Mouse (Mus musculus) embryonic facial prominence, embryonic 14.5 days (tissue): ENCODE results near the gene Plcd3. TPM values are rescaled to one million over a fixed set of nuclear protein-coding genes. Genes with fewer than 3 reads are reported as not detected.

ENCODE experiments used
- ATAC-seq: fragments of 200-750 bp; cut with Nextera tagmentation; 2 replicates; pipeline ENCODE4 v1.8.0; 2017; ENCODE audit warnings: low read depth, moderate number of reproducible peaks, moderate TSS enrichment
- DNase-seq: peaks from one replicate; pipeline ENCODE4 v3.0.0-alpha.2; 2015; ENCODE audit warnings: low spot score
- H3K27ac ChIP-seq: fragments of 300-500 bp; sonication (generic); replicated peaks from 2 replicates; pipeline ENCODE4 v1.5.1; 2014; ENCODE audit warnings: low read depth, mild to moderate bottlenecking, low read length, moderate library complexity
- H3K27me3 ChIP-seq: fragments of 300-500 bp; sonication (generic); replicated peaks from 2 replicates; pipeline ENCODE4 v1.6.1; 2014; ENCODE audit warnings: low read length; ENCODE audit not compliant: control insufficient read depth, insufficient read depth
- H3K36me3 ChIP-seq: fragments of 300-500 bp; sonication (generic); 2 replicates; pipeline ENCODE4 v1.6.1; 2014; ENCODE audit warnings: low read length, mixed read lengths; ENCODE audit not compliant: control insufficient read depth, insufficient read depth
- H3K4me1 ChIP-seq: fragments of 300-500 bp; sonication (generic); 2 replicates; pipeline ENCODE4 v1.6.1; 2014; ENCODE audit warnings: antibody characterized with exemption, low read length; ENCODE audit not compliant: control insufficient read depth, insufficient read depth
- H3K4me2 ChIP-seq: fragments of 300-500 bp; sonication (generic); 2 replicates; pipeline ENCODE4 v1.6.1; 2014; ENCODE audit warnings: low read depth, mild to moderate bottlenecking, low read length, moderate library complexity, mixed read lengths
- H3K4me3 ChIP-seq: fragments of 300-500 bp; sonication (generic); 2 replicates; pipeline ENCODE4 v1.5.1; 2014; ENCODE audit warnings: low read depth, mild to moderate bottlenecking, low read length
- H3K9ac ChIP-seq: fragments of 300-500 bp; sonication (generic); 2 replicates; pipeline ENCODE4 v1.6.1; 2014; ENCODE audit warnings: low read depth, mild to moderate bottlenecking, low read length, moderate library complexity, mixed read lengths
- H3K9me3 ChIP-seq: fragments of 300-500 bp; sonication (generic); 2 replicates; pipeline ENCODE4 v1.6.1; 2016; ENCODE audit warnings: low read length; ENCODE audit not compliant: control insufficient read depth
- WGBS: fragments of 180-500 bp; shearing (Covaris S2); extraction: QIAGEN DNeasy Blood & Tissue Kit; methylation state at CpG from one replicate; pipeline ENCODE4 v1.1.7; 2014; 5-methylcytosine and 5-hydroxymethylcytosine counted together
- polyA plus RNA-seq: library from polyadenylated mRNA; unstranded; fragments of >200 nt; fragmentation: Nextera tagmentation; extraction: Ambion mirVana; gene quantifications from 2 replicates; pipeline ENCODE4 v1.2.1, GENCODE M21; 2014

The Plcd3 gene
- polyA plus RNA-seq, 1 experiment from 2014 or later: 3.0 TPM

DNA sequence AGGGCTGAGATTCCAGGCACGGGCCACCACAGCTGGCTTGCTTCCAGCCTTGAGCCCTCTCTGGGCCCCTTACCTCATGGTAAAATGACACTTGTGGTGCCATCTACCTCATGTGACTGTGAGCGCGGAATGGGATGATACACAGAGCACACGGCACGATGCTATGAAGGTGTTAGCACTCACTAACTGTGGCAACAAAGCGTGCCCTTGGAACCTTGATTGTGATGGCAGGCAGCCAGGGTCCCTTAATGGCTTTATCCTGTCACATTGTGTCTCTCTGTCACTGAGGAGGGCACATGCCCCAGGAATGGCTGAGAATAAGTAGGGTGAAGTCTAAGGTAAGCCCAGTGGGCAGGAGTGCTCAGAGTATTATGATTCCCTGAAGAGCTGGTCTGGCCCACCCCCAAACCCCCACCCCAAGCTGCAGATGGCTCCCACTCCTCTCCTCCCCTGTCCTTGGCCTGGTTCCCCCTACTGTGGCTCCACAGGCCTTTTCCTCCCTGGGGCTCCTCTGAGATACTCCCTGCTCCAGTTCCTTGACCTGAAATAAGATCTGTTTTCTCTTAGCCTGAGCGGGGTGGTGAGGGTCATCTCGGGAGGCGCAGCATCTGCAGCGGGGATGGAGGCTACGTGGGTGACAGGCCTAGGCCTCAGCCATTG, 2.8 kb downstream of the Plcd3 start:
- H3K9me3 ChIP-seq: no peaks in the 10 kb centered on the region
- DNase-seq (no peak), ATAC-seq (no peak)
- H3K27ac ChIP-seq: no peak overlapping the region
- H3K4me1 ChIP-seq: peaks cover 20% of the 10 kb centered on the region
- WGBS: 61% methylated on average over 11 of the region's 11 CpGs
- H3K4me2 ChIP-seq: no peak overlapping the region
- H3K9ac ChIP-seq: no peak overlapping the region
- H3K4me3 ChIP-seq: no peak overlapping the region
- H3K27me3 ChIP-seq: peaks cover 19% of the 10 kb centered on the region
- no peaks in the 10 kb centered on the region for H3K36me3 ChIP-seq

- H3K27ac ChIP-seq: peak overlapping the region; percentile 58
- H3K27me3 ChIP-seq: peaks cover 18% of the 10 kb centered on the region
- DNase-seq (peak; percentile 73), ATAC-seq (peak; percentile 60)
- H3K9me3 ChIP-seq: no peaks in the 10 kb centered on the region
- peak overlapping the region; percentile 47 for H3K4me2 ChIP-seq
- H3K4me3 ChIP-seq: peak overlapping the region; percentile 18
- no peaks in the 10 kb centered on the region for H3K36me3 ChIP-seq
- 28% methylated on average over 19 of the region's 22 CpGs for WGBS
- H3K4me1 ChIP-seq: peaks cover 17% of the 10 kb centered on the region
- H3K9ac ChIP-seq: peak overlapping the region; percentile 48
Measured at GRCm38 (mm10) chr11:103096979-103097894, 4.2 kb downstream of the Plcd3 start.

DNA sequence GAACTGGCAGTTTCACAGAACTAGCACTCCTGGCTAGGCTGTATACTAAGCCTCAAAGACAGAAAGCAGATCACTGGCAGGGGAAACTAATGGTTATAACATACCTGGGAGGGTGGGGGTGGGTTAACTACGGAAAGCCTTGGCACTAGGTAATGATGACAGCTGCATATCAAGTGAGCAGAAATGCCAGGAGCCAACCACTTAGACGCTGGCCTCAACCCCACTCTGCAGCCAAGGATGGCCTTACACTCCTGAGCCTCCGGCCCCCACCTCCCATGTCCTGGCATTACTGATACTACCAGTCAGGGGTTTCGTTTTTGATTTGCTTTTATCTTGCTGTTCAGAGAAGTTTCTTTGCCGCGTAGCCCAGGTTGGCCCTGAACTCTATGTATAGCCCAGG, 5.7 kb downstream of the Plcd3 start:
- DNase-seq: no peak
- ATAC-seq: no peak
- Histone ChIP-seq H3K4me1 (peaks cover 7% of the 10 kb centered on the region), H3K4me2 (no peak overlapping the region), H3K27me3 (peaks cover 11% of the 10 kb centered on the region), H3K9me3 (no peaks in the 10 kb centered on the region), H3K4me3 (no peak overlapping the region), H3K27ac (no peak overlapping the region), H3K9ac (no peak overlapping the region), H3K36me3 (no peaks in the 10 kb centered on the region)
- 92% methylated on average over 5 of the region's 6 CpGs for WGBS

DNA sequence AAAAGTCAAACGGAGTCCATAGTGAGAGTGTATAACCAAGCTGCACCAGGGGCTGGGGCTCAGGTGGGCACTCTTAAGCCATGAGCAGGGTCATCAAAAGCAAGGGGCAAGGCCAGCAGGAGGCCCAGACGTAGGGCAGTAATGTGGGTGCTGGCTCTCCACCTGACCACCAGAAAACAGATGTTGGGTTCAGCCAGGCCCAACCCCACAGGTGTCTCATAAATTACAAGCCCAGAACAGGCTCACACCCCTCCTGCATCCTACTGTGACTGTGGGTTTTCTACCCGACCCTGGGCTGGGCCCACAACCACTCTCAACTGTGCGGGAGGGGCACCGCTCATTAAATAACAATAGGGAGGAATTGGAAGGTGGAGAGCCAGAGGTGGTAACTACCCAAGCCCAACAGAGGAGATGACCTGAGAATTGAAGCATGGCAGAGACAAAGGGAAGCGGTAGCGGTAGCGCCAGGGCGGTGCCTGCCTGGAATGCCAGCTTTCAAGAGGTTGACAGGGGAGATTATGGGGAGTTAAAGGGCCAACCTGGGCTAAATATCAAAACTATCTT, 6.3 kb downstream of the Plcd3 start:
- Histone ChIP-seq H3K9ac (no peak overlapping the region), H3K9me3 (no peaks in the 10 kb centered on the region), H3K36me3 (no peaks in the 10 kb centered on the region), H3K4me3 (no peak overlapping the region), H3K27me3 (peaks cover 5% of the 10 kb centered on the region), H3K27ac (no peak overlapping the region), H3K4me1 (peaks cover 7% of the 10 kb centered on the region), H3K4me2 (no peak overlapping the region)
- DNase-seq: no peak
- ATAC-seq: no peak
- WGBS: 73% methylated on average over 9 of the region's 9 CpGs

DNA sequence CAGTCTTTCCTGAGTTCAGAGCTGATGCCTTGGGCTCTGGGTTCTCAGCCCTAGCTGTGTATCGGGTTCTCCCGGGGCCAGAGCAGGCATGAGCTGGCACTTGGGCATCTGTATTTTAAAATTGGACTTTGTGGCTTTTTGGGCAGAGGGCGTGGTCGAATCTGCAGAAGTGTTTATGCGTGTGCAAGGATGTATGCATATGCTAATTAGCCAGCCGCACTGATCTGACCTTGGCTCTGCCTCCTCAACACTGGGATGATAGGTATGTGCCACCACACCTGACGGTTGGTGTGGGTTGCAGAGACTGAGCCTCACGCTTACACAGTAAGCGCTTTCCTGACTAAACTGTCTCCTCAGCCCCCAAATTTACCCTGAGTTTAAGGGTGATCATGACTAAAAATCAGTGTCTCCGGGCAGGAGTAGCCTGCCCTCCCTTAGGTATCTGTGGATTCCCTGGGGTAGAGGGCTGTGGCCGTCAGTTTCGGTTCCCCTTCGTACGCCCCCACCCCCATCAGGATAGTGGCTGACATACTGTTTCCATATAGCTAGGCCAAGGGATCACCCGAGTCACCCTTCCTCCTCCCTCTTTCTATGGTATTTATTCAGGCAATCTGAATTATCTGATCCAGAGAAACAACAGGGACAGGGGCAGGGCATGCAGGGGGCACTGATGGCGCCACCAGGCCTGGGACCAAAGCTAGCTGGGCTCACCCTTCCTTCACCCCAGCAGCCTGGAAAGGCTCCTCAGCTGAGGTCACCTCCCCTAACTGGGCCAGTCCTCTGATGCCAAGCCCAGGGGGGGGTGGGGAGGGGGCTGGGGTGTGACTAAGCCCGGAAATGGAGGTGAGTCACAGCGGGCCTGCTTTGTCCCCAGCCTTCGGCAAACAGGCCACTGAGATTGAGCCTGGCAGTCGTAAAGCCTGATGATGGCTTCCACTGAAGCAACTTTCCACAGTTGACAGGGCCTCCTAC, 7.3 kb downstream of the Plcd3 start:
- peaks cover 7% of the 10 kb centered on the region for H3K4me1 ChIP-seq
- 67% methylated on average over 20 of the region's 20 CpGs for WGBS
- DNase-seq: no peak
- no peak for ATAC-seq
- H3K9me3 ChIP-seq: no peaks in the 10 kb centered on the region
- no peak overlapping the region for H3K4me3 ChIP-seq
- H3K27me3 ChIP-seq: no peaks in the 10 kb centered on the region
- H3K27ac ChIP-seq: no peak overlapping the region
- no peak overlapping the region for H3K4me2 ChIP-seq
- no peaks in the 10 kb centered on the region for H3K36me3 ChIP-seq
- no peak overlapping the region for H3K9ac ChIP-seq

GRCm38 (mm10) chr11:103093306-103093705, 8.2 kb downstream of the Plcd3 start:
- H3K9me3 ChIP-seq: no peaks in the 10 kb centered on the region
- no peak for ATAC-seq

GRCm38 (mm10) chr11:103081631-103082030, 19.8 kb downstream of the Plcd3 start:
- H3K9me3 ChIP-seq: no peaks in the 10 kb centered on the region
- H3K27me3 ChIP-seq: peaks cover 31% of the 10 kb centered on the region
- WGBS: 55% methylated on average over 6 of the region's 6 CpGs
- H3K4me1 ChIP-seq: peaks cover 8% of the 10 kb centered on the region
- ATAC-seq (no peak), DNase-seq (no peak)
- no peak overlapping the region for H3K4me2 ChIP-seq
- H3K9ac ChIP-seq: no peak overlapping the region
- H3K27ac ChIP-seq: no peak overlapping the region
- H3K36me3 ChIP-seq: no peaks in the 10 kb centered on the region
- no peak overlapping the region for H3K4me3 ChIP-seq

More at GRCm38 (mm10) chr11:103093306-103093705, 8.2 kb downstream of the Plcd3 start:
- no peak for DNase-seq
- WGBS: 86% methylated on average over 7 of the region's 7 CpGs
- Histone ChIP-seq H3K27me3 (no peaks in the 10 kb centered on the region), H3K4me3 (no peak overlapping the region), H3K27ac (no peak overlapping the region), H3K4me1 (peaks cover 7% of the 10 kb centered on the region), H3K4me2 (no peak overlapping the region), H3K9ac (no peak overlapping the region), H3K36me3 (no peaks in the 10 kb centered on the region)
